Mouse (Mus musculus): ENCODE data around the gene Nit2.
A peak's percentile ranks its signal among the peaks of the same experiment; 100 is the strongest.

- TF ChIP-seq CTCF (IDR thresholded peaks at IDR 0.05; ENCODE audit: low read depth, low read length) (no peak), POLR2A (IDR thresholded peaks at IDR 0.05; ENCODE audit: insufficient read depth, low read length) (peak; percentile 35), EP300 (IDR thresholded peaks at IDR 0.05; ENCODE audit: insufficient read depth, low read depth, low read length) (no peak)
Measured at GRCm38 (mm10) chr16:57120913-57121815, 46.0 kb downstream of the Nit2 start, which contains the start of gene Tomm70a.

Data from ES-Bruce4 (cell line).